Mouse (Mus musculus) large intestine, adult 2 months (tissue): Measurements from ENCODE around the gene Pdgfc. TPM values are rescaled to one million over a fixed set of nuclear protein-coding genes. Genes with fewer than 3 reads are reported as not detected.

Experiments
- DNase-seq: peaks from one replicate; pipeline ENCODE4 v3.0.0-alpha.2; 2012; ENCODE audit warnings: low read depth, low spot score
- WGBS: fragments of 180-500 bp; shearing (Covaris S2); methylation state at CpG from one replicate; pipeline ENCODE4 v1.1.7; 2018; 5-methylcytosine and 5-hydroxymethylcytosine counted together
- polyA plus RNA-seq: library from polyadenylated mRNA; depleted of rRNA; stranded (reverse); fragments of >200 nt; gene quantifications from 2 replicates; pipeline ENCODE4 v1.2.3, GENCODE M21; 2012; rRNA removed

Pdgfc gene
- polyA plus RNA-seq, 1 experiment, result 3.9 TPM

DNA sequence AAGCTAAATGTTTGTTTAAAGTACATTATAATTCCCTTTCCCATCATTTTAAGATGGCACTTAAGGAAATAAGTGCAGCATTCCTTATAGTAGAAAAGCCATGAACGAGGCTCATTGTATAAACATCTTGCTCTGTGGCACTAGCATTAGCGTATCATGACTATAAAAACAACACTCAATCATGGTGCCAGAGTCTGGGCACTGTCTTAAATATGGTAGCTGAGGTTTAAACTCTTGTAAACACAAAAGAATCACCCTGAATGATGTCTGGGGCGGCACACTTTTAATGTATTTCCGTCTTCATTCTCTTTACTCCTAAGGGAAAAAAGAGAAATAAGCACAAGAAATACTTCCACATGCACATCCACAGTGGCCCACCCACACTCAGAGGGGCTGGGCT lies 192.1 kb downstream of the Pdgfc start:
- 58% methylated on average over 4 of the region's 4 CpGs for WGBS
- DNase-seq, result no peak

DNA sequence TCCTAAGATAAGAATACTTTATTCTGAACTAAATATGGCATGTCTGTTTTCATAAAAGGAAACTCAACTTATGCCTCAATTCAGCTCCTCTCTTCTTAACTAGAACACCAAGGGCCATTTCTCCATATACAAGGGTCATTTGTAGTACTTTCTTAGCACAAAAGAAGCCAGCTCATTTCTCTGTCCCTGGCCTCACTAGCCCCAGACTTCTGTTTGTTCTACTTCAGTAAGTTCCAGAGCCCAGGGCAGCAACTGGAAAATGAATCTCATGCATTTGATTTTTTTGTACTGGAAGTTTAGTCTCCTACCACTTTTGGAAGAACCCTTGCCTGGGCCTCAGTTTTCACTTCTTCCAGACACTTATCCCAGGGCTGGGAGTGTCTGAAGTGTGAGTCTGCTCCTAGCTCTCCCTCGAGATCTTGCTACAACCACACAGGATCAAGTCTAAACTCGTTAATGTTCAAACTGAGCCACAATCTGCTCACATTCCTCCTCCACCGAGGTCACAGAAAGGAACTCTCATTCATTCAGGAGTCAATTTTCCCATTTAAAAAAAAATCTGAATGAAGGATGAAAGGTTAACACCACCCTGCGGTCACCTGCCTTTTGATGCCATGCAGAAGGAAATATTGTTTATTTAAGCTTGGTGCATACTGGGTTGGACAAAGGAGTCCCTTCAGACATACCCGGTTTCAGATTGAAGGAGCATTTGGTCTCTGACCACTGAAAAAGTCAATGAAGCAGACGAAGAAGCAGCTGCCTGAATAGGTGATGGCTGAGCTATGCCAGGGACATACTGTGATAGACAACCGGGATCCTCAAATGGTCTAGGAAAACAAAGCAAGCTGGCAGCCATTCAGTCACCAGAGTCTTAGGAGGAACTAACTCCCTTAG lies 206.7 kb downstream of the Pdgfc start:
- WGBS, result 20% methylated on average over 7 of the region's 7 CpGs
- no peak for DNase-seq

DNA sequence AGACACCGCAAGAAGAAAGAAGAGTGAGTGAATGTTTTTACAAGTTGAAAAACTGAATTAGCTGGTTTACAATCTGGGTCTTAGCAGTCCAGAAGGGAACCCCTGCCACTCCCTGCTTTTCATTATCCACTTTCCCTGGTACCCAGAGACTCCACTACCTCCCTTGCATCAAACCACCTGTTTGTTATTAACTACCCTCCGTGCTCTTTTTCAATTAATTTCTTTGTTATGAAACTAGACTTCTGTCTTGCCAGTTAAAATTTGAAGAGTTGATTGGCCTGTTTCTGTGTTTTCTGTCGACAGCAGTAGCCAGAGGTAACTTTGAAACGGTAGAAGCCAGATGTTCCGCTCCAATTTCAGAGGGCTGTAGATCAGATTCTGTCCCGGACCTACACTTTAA lies 207.4 kb downstream of the Pdgfc start:
- WGBS, result 41% methylated on average over 6 of the region's 6 CpGs
- DNase-seq, result no peak

DNA sequence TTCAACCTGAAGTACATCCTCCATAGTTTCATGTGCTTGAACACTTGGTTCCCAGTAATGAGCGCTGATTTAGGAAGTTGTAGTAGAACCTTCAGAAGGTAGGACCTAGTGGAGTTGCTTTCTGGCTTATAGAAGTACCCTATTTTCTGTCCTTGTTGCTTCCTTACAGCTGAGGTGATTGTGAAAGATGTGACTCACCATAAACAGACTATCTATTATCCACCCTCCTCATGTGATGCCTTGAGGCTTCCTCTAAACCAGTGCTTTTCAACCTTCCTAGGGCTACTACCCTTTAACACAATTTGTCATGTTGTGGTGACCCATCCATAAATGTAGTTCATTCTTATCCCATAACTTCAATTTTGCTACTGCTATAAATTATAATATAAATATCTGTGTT lies 226.6 kb downstream of the Pdgfc start:
- WGBS, result 98% methylated on average over 1 of the region's 1 CpGs
- DNase-seq, result no peak

Other genes starting within 250 kb of the Pdgfc start
- gene Gria2, start 233.6 kb upstream of the Pdgfc start, polyA plus RNA-seq, result 0.08 and 0.15 TPM in 2 replicates
- 0.26 and 0.35 TPM in 2 replicates for gene Glrb, start 122.8 kb upstream of the Pdgfc start, polyA plus RNA-seq